ENCODE assay signal across 21 mouse cellular contexts in the genomic region with DNA sequence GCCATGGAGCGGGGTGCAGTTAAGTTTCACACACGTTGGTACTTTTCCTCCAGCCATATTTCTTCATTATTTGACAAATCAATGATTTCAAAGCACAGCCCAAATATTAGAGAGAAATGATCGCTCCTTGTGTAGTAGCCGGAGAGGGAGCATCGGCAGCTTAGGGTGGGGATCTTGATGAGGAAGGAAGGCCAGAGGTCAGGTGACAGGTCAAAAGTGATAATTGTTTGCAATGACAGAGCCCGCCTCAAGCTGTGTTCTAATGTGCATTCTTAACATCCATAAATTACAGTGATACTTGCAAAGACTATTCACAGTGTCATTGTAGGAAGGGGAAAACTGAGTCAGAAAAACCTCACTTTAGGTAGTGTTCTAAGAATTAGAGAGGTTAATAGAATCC.
DNase-seq lines count a peak whose midpoint lies in the region; ATAC-seq and TF ChIP-seq lines count a peak whose summit lies in the region.
"Had no signal": no experiment of that assay in that cellular context is flagged by ENCODE, and none has a peak within 500 bp of the region (broad histone marks: within the 10 kb centered on the region; RNA-seq: fewer than 3 reads in every experiment).

No protein-coding gene starts in this region.

- no peak overlapping the region for H3K4me2 ChIP-seq in hindbrain, postnatal 0 days (ENCODE audit: low read depth, low read length)
- H3K4me2 ChIP-seq in hindbrain, embryonic 12.5 days (replicated peaks), result no peak overlapping the region
- 0 out of 2 replicates have a peak overlapping the region, but pooled peaks have one; percentile 5 for H3K4me2 ChIP-seq in lung, embryonic 16.5 days (ENCODE audit: low read depth, low read length)
- H3K4me2 ChIP-seq in stomach, embryonic 16.5 days (ENCODE audit: low read depth, low read length), result peak overlapping the region; percentile 28
- H3K4me2 ChIP-seq: embryonic facial prominence, embryonic 13.5 days; hindbrain, embryonic 13.5 days; limb, embryonic 13.5 days had no signal

- peak overlapping the region; percentile 60 for H3K27ac ChIP-seq in heart, embryonic 10.5 days
- H3K27ac ChIP-seq in hindbrain, postnatal 0 days, result 0 out of 2 replicates have a peak overlapping the region, but pooled peaks have one; percentile 11
- no peak overlapping the region for H3K27ac ChIP-seq in hindbrain, embryonic 12.5 days
- H3K27ac ChIP-seq in lung, embryonic 16.5 days (ENCODE audit: low read length), result peak overlapping the region; percentile 62
- peak overlapping the region; percentile 82 for H3K27ac ChIP-seq in stomach, embryonic 16.5 days (ENCODE audit: low read length)
- H3K27ac ChIP-seq: embryonic facial prominence, embryonic 13.5 days; hindbrain, embryonic 13.5 days; limb, embryonic 13.5 days had no signal

- H3K4me3 ChIP-seq in heart, embryonic 10.5 days, result no peak overlapping the region
- H3K4me3 ChIP-seq in hindbrain, postnatal 0 days (ENCODE audit: low read length), result no peak overlapping the region
- H3K4me3 ChIP-seq in hindbrain, embryonic 12.5 days, result no peak overlapping the region
- no peak overlapping the region for H3K4me3 ChIP-seq in lung, embryonic 16.5 days (ENCODE audit: low read length)
- no peak overlapping the region for H3K4me3 ChIP-seq in stomach, embryonic 16.5 days (replicated peaks; ENCODE audit: low read length)
- H3K4me3 ChIP-seq: embryonic facial prominence, embryonic 13.5 days; hindbrain, embryonic 13.5 days; limb, embryonic 13.5 days had no signal

- no peak for TF ChIP-seq CTCF in hindbrain, postnatal 0 days (IDR thresholded peaks at IDR 0.05; ENCODE audit: low read depth)

- no peak overlapping the region for H3K9ac ChIP-seq in hindbrain, postnatal 0 days (replicated peaks; ENCODE audit: low read length)
- H3K9ac ChIP-seq in hindbrain, embryonic 12.5 days, result no peak overlapping the region
- H3K9ac ChIP-seq in lung, embryonic 16.5 days (ENCODE audit: low read length), result peak overlapping the region; percentile 28; the same call in 1 of the 2 replicates
- H3K9ac ChIP-seq in stomach, embryonic 16.5 days (ENCODE audit: low read length), result peak overlapping the region; percentile 36
- H3K9ac ChIP-seq: embryonic facial prominence, embryonic 13.5 days; hindbrain, embryonic 13.5 days; limb, embryonic 13.5 days had no signal

- H3K36me3 ChIP-seq in heart, embryonic 10.5 days, result no peaks in the 10 kb centered on the region
- no peaks in the 10 kb centered on the region for H3K36me3 ChIP-seq in hindbrain, postnatal 0 days (ENCODE audit: insufficient read depth, low read length)
- H3K36me3 ChIP-seq in hindbrain, embryonic 12.5 days, result no peaks in the 10 kb centered on the region
- no peaks in the 10 kb centered on the region for H3K36me3 ChIP-seq in lung, embryonic 16.5 days (ENCODE audit: control insufficient read depth, insufficient read depth, low read length)
- no peaks in the 10 kb centered on the region for H3K36me3 ChIP-seq in stomach, embryonic 16.5 days (ENCODE audit: control insufficient read depth, insufficient read depth, low read length)
- H3K36me3 ChIP-seq: embryonic facial prominence, embryonic 13.5 days; hindbrain, embryonic 13.5 days; limb, embryonic 13.5 days had no signal

- WGBS in heart, embryonic 10.5 days, result 65% methylated on average over 6 of the region's 6 CpGs
- 52% methylated on average over 6 of the region's 6 CpGs for WGBS in hindbrain, postnatal 0 days
- WGBS in hindbrain, embryonic 12.5 days, result 56% methylated on average over 6 of the region's 6 CpGs
- 52% methylated on average over 6 of the region's 6 CpGs for WGBS in lung, embryonic 16.5 days
- WGBS in stomach, embryonic 16.5 days, result 40% methylated on average over 6 of the region's 6 CpGs

- no peaks in the 10 kb centered on the region for H3K27me3 ChIP-seq in heart, embryonic 10.5 days (ENCODE audit: insufficient read depth, poor library complexity, severe bottlenecking)
- H3K27me3 ChIP-seq in hindbrain, postnatal 0 days (ENCODE audit: insufficient read depth, low read length), result no peaks in the 10 kb centered on the region
- H3K27me3 ChIP-seq in hindbrain, embryonic 12.5 days, result no peaks in the 10 kb centered on the region
- H3K27me3 ChIP-seq in lung, embryonic 16.5 days (ENCODE audit: control insufficient read depth, insufficient read depth, low read depth, low read length), result no peaks in the 10 kb centered on the region
- no peaks in the 10 kb centered on the region for H3K27me3 ChIP-seq in stomach, embryonic 16.5 days (ENCODE audit: control insufficient read depth, insufficient read depth, low read length)
- H3K27me3 ChIP-seq: embryonic facial prominence, embryonic 13.5 days; hindbrain, embryonic 13.5 days; limb, embryonic 13.5 days had no signal

- DNase-seq in heart, embryonic 10.5 days (ENCODE audit: low spot score), result no peak
- DNase-seq in heart, postnatal 36 days, result no peak
- no peak for DNase-seq in hindbrain, postnatal 0 days (ENCODE audit: low spot score)
- no peak for DNase-seq in lung, postnatal 36 days
- no peak for DNase-seq in retina, embryonic 14.5 days (ENCODE audit: low spot score)
- DNase-seq: adrenal gland, postnatal 10 days; B cell, adult 2 months; cerebellum, adult 11 months; cerebellum, postnatal 25 days; gastrocnemius, postnatal 14 days; kidney, postnatal 25 days; lung, adult 18-20 months; right cerebral cortex, adult 18-20 months; thymus, postnatal 14 days had no signal

- H3K9me3 ChIP-seq in heart, embryonic 10.5 days, result no peaks in the 10 kb centered on the region
- H3K9me3 ChIP-seq in hindbrain, postnatal 0 days (ENCODE audit: low read length), result no peaks in the 10 kb centered on the region
- H3K9me3 ChIP-seq in hindbrain, embryonic 12.5 days (replicated peaks), result no peaks in the 10 kb centered on the region
- H3K9me3 ChIP-seq in lung, embryonic 16.5 days (ENCODE audit: control insufficient read depth, low read length), result no peaks in the 10 kb centered on the region
- no peaks in the 10 kb centered on the region for H3K9me3 ChIP-seq in stomach, embryonic 16.5 days (replicated peaks; ENCODE audit: control insufficient read depth, low read length)
- H3K9me3 ChIP-seq: embryonic facial prominence, embryonic 13.5 days; hindbrain, embryonic 13.5 days; limb, embryonic 13.5 days had no signal

- ATAC-seq in hindbrain, postnatal 0 days, result no peak
- ATAC-seq in hindbrain, embryonic 12.5 days (ENCODE audit: low FRiP score), result no peak
- no peak for ATAC-seq in lung, embryonic 16.5 days (ENCODE audit: low read depth)
- ATAC-seq in stomach, embryonic 16.5 days (ENCODE audit: insufficient read depth, low FRiP score), result no peak
- ATAC-seq: intestine, embryonic 16.5 days had no signal

- intact Hi-C loops in heart, postnatal 36 days (cut with DNase I), result no loop called here

- H3K4me1 ChIP-seq in heart, embryonic 10.5 days, result peaks cover 58% of the 10 kb centered on the region
- H3K4me1 ChIP-seq in hindbrain, postnatal 0 days (ENCODE audit: insufficient read depth, low read length), result peaks cover 5% of the 10 kb centered on the region; the same call in 1 of the 2 replicates
- no peaks in the 10 kb centered on the region; the same call in 1 of the 2 replicates for H3K4me1 ChIP-seq in hindbrain, embryonic 12.5 days
- peaks cover 13% of the 10 kb centered on the region for H3K4me1 ChIP-seq in lung, embryonic 16.5 days (replicated peaks; ENCODE audit: control insufficient read depth, insufficient read depth, low read length)
- peaks cover 21% of the 10 kb centered on the region; the same call in 1 of the 2 replicates for H3K4me1 ChIP-seq in stomach, embryonic 16.5 days (ENCODE audit: control insufficient read depth, insufficient read depth, low read length)
- H3K4me1 ChIP-seq: hindbrain, embryonic 13.5 days had no signal

Comparison
In these comparisons a context has a peak if more than half of its experiments do, and no peak if none do; other contexts are left out.
1. H3K4me2 ChIP-seq: peak in lung, embryonic 16.5 days (single experiment) and stomach, embryonic 16.5 days (single experiment); none in hindbrain, postnatal 0 days (single experiment) and hindbrain, embryonic 12.5 days (single experiment).
2. H3K9ac ChIP-seq: peak in lung, embryonic 16.5 days (single experiment) and stomach, embryonic 16.5 days (single experiment); none in hindbrain, postnatal 0 days (single experiment) and hindbrain, embryonic 12.5 days (single experiment).